Mouse (Mus musculus) embryonic fibroblast, embryonic 13.5 days (primary cell): Measurements from ENCODE around the gene Gm44596.

Experiments used
- CTCF ChIP-seq: IDR thresholded peaks from 2 replicates; pipeline ENCODE4 v1.5.1; 2011; ENCODE audit warnings: mild to moderate bottlenecking, control low read depth, low read length, moderate library complexity, borderline replicate concordance; ENCODE audit not compliant: insufficient read depth
- POLR2A ChIP-seq: IDR thresholded peaks from 2 replicates; pipeline ENCODE4 v1.6.1; 2011; ENCODE audit warnings: low read depth, mild to moderate bottlenecking, control low read depth, low read length, moderate library complexity

DNA sequence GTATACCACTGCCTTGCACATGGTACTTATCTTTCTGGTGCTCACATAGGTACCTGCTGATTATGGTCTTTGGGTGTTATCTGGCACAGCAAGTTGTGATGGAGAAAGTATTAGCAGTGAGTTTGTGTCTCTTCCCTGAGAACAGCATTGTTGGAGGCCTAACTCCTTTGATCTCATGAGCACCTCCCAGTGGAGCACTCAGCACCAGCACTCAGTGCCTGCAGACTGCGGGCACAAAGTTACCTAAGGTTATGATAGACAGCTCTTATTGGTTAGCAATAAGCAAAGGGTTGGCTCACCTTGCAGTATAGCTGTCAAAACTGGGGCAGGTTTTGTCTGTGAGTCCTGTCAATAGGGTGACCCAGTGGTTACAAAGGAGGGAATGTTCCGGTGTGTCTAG is 64.9 kb downstream of the Gm44596 start:
- TF ChIP-seq CTCF = no peak
- TF ChIP-seq POLR2A = no peak
